In the genomic region with DNA sequence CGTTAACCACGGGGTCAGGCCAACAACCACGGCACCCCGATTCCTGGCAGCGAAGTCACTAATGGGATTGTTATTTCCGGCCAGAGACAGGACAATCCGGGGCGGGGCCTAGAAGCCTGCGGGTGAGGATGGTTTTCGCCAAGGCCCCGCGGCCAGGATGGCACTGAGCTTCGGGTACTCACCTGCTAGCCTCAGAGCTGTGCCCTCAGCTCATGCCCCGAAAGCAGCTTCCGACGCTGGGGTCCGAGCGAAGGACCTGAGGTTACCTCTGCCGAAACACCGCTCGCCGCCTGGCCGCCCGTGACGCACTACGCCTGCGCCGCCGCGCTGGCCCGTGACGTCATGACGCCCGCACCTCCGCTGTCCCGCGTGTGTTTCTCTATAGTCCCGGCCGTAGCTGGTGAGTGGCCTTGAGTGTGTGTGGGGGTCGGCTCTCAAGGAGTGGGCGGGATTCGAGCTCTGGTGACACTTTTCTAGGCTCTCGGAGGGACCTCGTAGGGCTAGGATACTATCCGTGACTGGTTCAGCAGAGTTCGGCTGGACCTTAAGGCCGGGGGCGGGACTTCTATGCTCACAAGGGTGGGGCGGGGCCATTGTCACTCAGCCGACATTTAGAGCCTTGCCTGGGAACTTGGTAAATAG, we compare ENCODE assay signal across 8 mouse cellular contexts. TPM values are rescaled to one million over a fixed set of nuclear protein-coding genes. Genes with fewer than 3 reads are reported as not detected.
DNase-seq lines count a peak whose midpoint lies in the region; ATAC-seq lines count a peak whose summit lies in the region.

A gene (plus strand): TSS at position 90 of the 642 bp plus-strand sequence.
A gene (minus strand): TSS at position 474 of the 642 bp plus-strand sequence.

- H3K4me3 ChIP-seq in hindbrain, embryonic 16.5 days (ENCODE audit: low read length), result peak within 1 kb of the TSS; percentile 73
- peak within 1 kb of the TSS; percentile 85 for H3K4me3 ChIP-seq in macrophage (ENCODE audit: inconsistent target)

- peak within 1 kb of the TSS; percentile 86 for H3K27ac ChIP-seq in hindbrain, embryonic 16.5 days (ENCODE audit: low read depth, low read length)
- H3K27ac ChIP-seq in macrophage, result peak within 1 kb of the TSS; percentile 76

- peaks cover 30% of the 10 kb centered on the region for H3K79me2 ChIP-seq in macrophage (ENCODE audit: inconsistent target)

- peaks cover 10% of the 10 kb centered on the region; the same call in 1 of the 2 replicates for H3K36me3 ChIP-seq in hindbrain, embryonic 16.5 days (ENCODE audit: control insufficient read depth, insufficient read depth, low read length)
- H3K36me3 ChIP-seq in macrophage (ENCODE audit: inconsistent target), result peaks cover 22% of the 10 kb centered on the region

- peak within 1 kb of the TSS; percentile 87 for H3K9ac ChIP-seq in hindbrain, embryonic 16.5 days (ENCODE audit: low read depth, low read length)

- H3K4me1 ChIP-seq in hindbrain, embryonic 16.5 days (ENCODE audit: control insufficient read depth, insufficient read depth, low read depth, low read length), result peaks cover 17% of the 10 kb centered on the region

- H3K4me2 ChIP-seq in hindbrain, embryonic 16.5 days (ENCODE audit: low read length), result peak within 1 kb of the TSS; percentile 80

- no peaks in the 10 kb centered on the region for H3K9me3 ChIP-seq in hindbrain, embryonic 16.5 days (ENCODE audit: control insufficient read depth, low read length)

- no peaks in the 10 kb centered on the region for H3K27me3 ChIP-seq in hindbrain, embryonic 16.5 days (replicated peaks; ENCODE audit: control insufficient read depth, insufficient read depth, low read length)

- WGBS in hindbrain, embryonic 16.5 days, result under 1% methylated on average over 50 of the region's 50 CpGs
- under 1% methylated on average over 50 of the region's 50 CpGs for WGBS in macrophage (ENCODE audit: missing documents)

- peak; percentile 99 for ATAC-seq in hindbrain, embryonic 16.5 days

- peak; percentile 66 for DNase-seq in WW6 (ENCODE audit: low read depth, low spot score)
- DNase-seq in cerebellum, postnatal 4 days (ENCODE audit: low spot score in 2 of 2), result peak; percentile 82 to 94
- DNase-seq in gastrocnemius, adult 18-20 months (ENCODE audit: low spot score), result peak; percentile 91
- DNase-seq in left cerebral cortex, adult 18-20 months (ENCODE audit: low spot score in 2 of 2), result peak; percentile 92 to 95
- DNase-seq in right cerebral cortex, adult 18-20 months, result peak; percentile 92
- peak; percentile 77 for DNase-seq in urinary bladder, postnatal 10 days (ENCODE audit: low spot score)

RNA-seq across cellular contexts. Expression of the first gene that starts in this region (rescaled TPM):
- total RNA-seq in gastrocnemius, adult 18-20 months (2021), result 10 to 100 TPM; 12.9 to 14.8 TPM
- 26.6 and 26.7 TPM in 2 replicates for polyA plus RNA-seq in hindbrain, embryonic 16.5 days (2015; fragmentation: Nextera tagmentation; extraction: Ambion mirVana)
- 10 to 100 TPM; 17.0 to 18.9 TPM for total RNA-seq in left cerebral cortex, adult 18-20 months (2021)
- total RNA-seq in macrophage (2018; cell fraction: chromatin; rRNA removed), result 10 to 100 TPM in 10 of 26 experiments, 1 to 10 TPM in 16; 1.9 to 18.1 (median 7.3) TPM
- total RNA-seq in macrophage (2018; cell fraction: cytosol; rRNA removed), result 10 to 100 TPM in 5 of 26 experiments, 1 to 10 TPM in 21; 5.4 to 12.0 (median 8.3) TPM
- 10 to 100 TPM in 2 of 26 experiments, 1 to 10 TPM in 24; 2.1 to 18.4 (median 4.3) TPM for total RNA-seq in macrophage (2018; cell fraction: nucleus; rRNA removed)
- polyA plus RNA-seq in macrophage (2018), result 7.1 to 14.0 TPM (median 9.3 TPM) in 3 replicates

RNA-seq across cellular contexts. Expression of the second gene that starts in this region (rescaled TPM):
- 10 to 100 TPM; 31.4 to 34.1 TPM for total RNA-seq in gastrocnemius, adult 18-20 months (2021)
- polyA plus RNA-seq in hindbrain, embryonic 16.5 days (2015; fragmentation: Nextera tagmentation; extraction: Ambion mirVana), result 114 and 117 TPM in 2 replicates
- total RNA-seq in left cerebral cortex, adult 18-20 months (2021), result 10 to 100 TPM; 49.1 to 54.2 TPM
- total RNA-seq in macrophage (2018; cell fraction: chromatin; rRNA removed), result 10 to 100 TPM in 21 of 26 experiments, 1 to 10 TPM in 5; 6.7 to 41.4 (median 21.4) TPM
- total RNA-seq in macrophage (2018; cell fraction: cytosol; rRNA removed), result 10 to 100 TPM in 25 of 26 experiments, 1 to 10 TPM in 1; 8.3 to 25.5 (median 20.7) TPM
- 10 to 100 TPM; 10.5 to 48.1 (median 22.8) TPM for total RNA-seq in macrophage (2018; cell fraction: nucleus; rRNA removed)
- polyA plus RNA-seq in macrophage (2018), result 18.1 to 21.6 TPM (median 19.1 TPM) in 3 replicates

Comparison
In these comparisons a context has a peak if more than half of its experiments do, and no peak if none do; other contexts are left out.
1. Peak in every context shown above with its lines: DNase-seq, ATAC-seq, H3K4me3 ChIP-seq and H3K27ac ChIP-seq.